Mouse (Mus musculus) splenic B cell, adult 2 months (primary cell): ENCODE data around the gene Gm21731.
"Not testable (repeated sequence)": the region's sequence is repeated elsewhere in the genome, so short reads cannot be mapped to it uniquely, and the experiment has no call there.

Experiments used
- DNase-seq: peaks from one replicate; pipeline ENCODE4 v3.0.0-alpha.2; 2011; ENCODE audit warnings: low read depth, low spot score
- H3K27me3 ChIP-seq: 2 replicates; pipeline ENCODE4 v1.6.1; 2012; ENCODE audit warnings: mild to moderate bottlenecking, low read length, moderate library complexity, mixed read lengths; ENCODE audit not compliant: control insufficient read depth, poor library complexity, insufficient read depth, severe bottlenecking
- H3K36me3 ChIP-seq: 2 replicates; pipeline ENCODE4 v1.6.1; 2012; ENCODE audit warnings: mild to moderate bottlenecking, low read length, moderate library complexity, mixed read lengths; ENCODE audit not compliant: control insufficient read depth, poor library complexity, insufficient read depth, severe bottlenecking

The Gm21731 gene

GRCm38 (mm10) chr13:120238811-120239210, at the start of gene Gm21731:
TSS of gene Gm21731 (plus strand) at chr13:120239111.
- not testable (repeated sequence) for DNase-seq, H3K36me3 ChIP-seq, H3K27me3 ChIP-seq

- H3K27me3 ChIP-seq, DNase-seq, H3K36me3 ChIP-seq: not testable (repeated sequence)
These were observed 42.6 kb upstream of the Gm21731 start for GRCm38 (mm10) chr13:120196189-120196821.

- not testable (repeated sequence) for DNase-seq, H3K27me3 ChIP-seq, H3K36me3 ChIP-seq
These were observed 23.1 kb upstream of the Gm21731 start, which contains the start of gene Gm21762 for GRCm38 (mm10) chr13:120215847-120216246. TSS of gene Gm21762 (minus strand) at chr13:120215947.

- peak; percentile 20 for DNase-seq
- H3K36me3 ChIP-seq, H3K27me3 ChIP-seq: not testable (repeated sequence)
These were observed 18.0 kb upstream of the Gm21731 start for GRCm38 (mm10) chr13:120220922-120221321.

- not testable (repeated sequence) for H3K27me3 ChIP-seq, DNase-seq, H3K36me3 ChIP-seq
These were observed 15.8 kb upstream of the Gm21731 start for GRCm38 (mm10) chr13:120223012-120223659.

- not testable (repeated sequence) for DNase-seq, H3K27me3 ChIP-seq, H3K36me3 ChIP-seq
These were observed 7.1 kb upstream of the Gm21731 start for GRCm38 (mm10) chr13:120231798-120232197.

GRCm38 (mm10) chr13:120232447-120233049, 6.4 kb upstream of the Gm21731 start:
- not testable (repeated sequence) for H3K27me3 ChIP-seq, H3K36me3 ChIP-seq
- DNase-seq, result peak; percentile 36

- DNase-seq, H3K36me3 ChIP-seq, H3K27me3 ChIP-seq: not testable (repeated sequence)
These were observed 12.5 kb downstream of the Gm21731 start for GRCm38 (mm10) chr13:120251208-120251924.

- not testable (repeated sequence) for H3K27me3 ChIP-seq, H3K36me3 ChIP-seq
- peak; percentile 77 for DNase-seq
These were observed 20.1 kb downstream of the Gm21731 start for GRCm38 (mm10) chr13:120258817-120259658.

GRCm38 (mm10) chr13:120259718-120260117, 20.8 kb downstream of the Gm21731 start:
- not testable (repeated sequence) for H3K36me3 ChIP-seq, H3K27me3 ChIP-seq
- DNase-seq, result peak; percentile 58

- H3K36me3 ChIP-seq, DNase-seq, H3K27me3 ChIP-seq: not testable (repeated sequence)
These were observed 24.0 kb downstream of the Gm21731 start, which contains the start of gene AF067061 for GRCm38 (mm10) chr13:120262870-120263269. TSS of gene AF067061 (plus strand) at chr13:120263114.

GRCm38 (mm10) chr13:120277837-120278236, 38.9 kb downstream of the Gm21731 start:
- H3K27me3 ChIP-seq, DNase-seq, H3K36me3 ChIP-seq: not testable (repeated sequence)

GRCm38 (mm10) chr13:120278784-120279183, 39.9 kb downstream of the Gm21731 start:
- H3K36me3 ChIP-seq, result no peaks in the 10 kb centered on the region
- no peak for DNase-seq

More at GRCm38 (mm10) chr13:120278784-120279183, 39.9 kb downstream of the Gm21731 start:
- H3K27me3 ChIP-seq, result no peaks in the 10 kb centered on the region
